Mouse (Mus musculus) neural tube, embryonic 14.5 days (tissue): ENCODE data around the gene Wnt7a. TPM values are rescaled to one million over a fixed set of nuclear protein-coding genes. Genes with fewer than 3 reads are reported as not detected.

Experiments used
- ATAC-seq: fragments of 200-750 bp; cut with Nextera tagmentation; 2 replicates; pipeline ENCODE4 v1.8.0; 2017; ENCODE audit warnings: low read depth, mild to moderate bottlenecking, moderate TSS enrichment, moderate library complexity
- H3K27ac ChIP-seq: fragments of 300-500 bp; sonication (generic); 2 replicates; pipeline ENCODE4 v1.5.1; 2014; ENCODE audit warnings: low read depth, mild to moderate bottlenecking, control low read depth, low read length, moderate library complexity, mixed read lengths
- H3K27me3 ChIP-seq: fragments of 300-500 bp; sonication (generic); 2 replicates; pipeline ENCODE4 v1.6.1; 2014; ENCODE audit warnings: low read length; ENCODE audit not compliant: control insufficient read depth, insufficient read depth
- H3K36me3 ChIP-seq: fragments of 300-500 bp; sonication (generic); 2 replicates; pipeline ENCODE4 v1.6.1; 2014; ENCODE audit warnings: low read length, mixed read lengths; ENCODE audit not compliant: control insufficient read depth, insufficient read depth
- H3K4me1 ChIP-seq: fragments of 300-500 bp; sonication (generic); 2 replicates; pipeline ENCODE4 v1.6.1; 2014; ENCODE audit warnings: low read length; ENCODE audit not compliant: control insufficient read depth, insufficient read depth
- H3K4me2 ChIP-seq: fragments of 300-500 bp; sonication (generic); 2 replicates; pipeline ENCODE4 v1.6.1; 2014; ENCODE audit warnings: mild to moderate bottlenecking, low read depth, low read length, control low read depth
- H3K4me3 ChIP-seq: fragments of 300-500 bp; sonication (generic); 2 replicates; pipeline ENCODE4 v1.5.1; 2014; ENCODE audit warnings: low read depth, low read length, control low read depth, mixed read lengths
- H3K9ac ChIP-seq: fragments of 300-500 bp; sonication (generic); replicated peaks from 2 replicates; pipeline ENCODE4 v1.6.1; 2014; ENCODE audit warnings: low read depth, mild to moderate bottlenecking, control low read depth, low read length, mixed read lengths
- H3K9me3 ChIP-seq: fragments of 300-500 bp; sonication (generic); 2 replicates; pipeline ENCODE4 v1.6.1; 2016; ENCODE audit warnings: low read length; ENCODE audit not compliant: control insufficient read depth
- WGBS: fragments of 180-500 bp; shearing (Covaris S2); extraction: QIAGEN DNeasy Blood & Tissue Kit; methylation state at CpG from one replicate; pipeline ENCODE4 v1.1.7; 2014; 5-methylcytosine and 5-hydroxymethylcytosine counted together
- polyA plus RNA-seq: library from polyadenylated mRNA; unstranded; fragments of >200 nt; fragmentation: Nextera tagmentation; extraction: Ambion mirVana; gene quantifications from 2 replicates; pipeline ENCODE4 v1.2.1, GENCODE M21; 2014

The Wnt7a gene
- polyA plus RNA-seq, 1 experiment from 2014 or later: 9.4 TPM

- no peak for ATAC-seq
- Histone ChIP-seq H3K27ac (no peak overlapping the region), H3K4me1 (peaks cover 5% of the 10 kb centered on the region; the same call in 1 of the 2 replicates), H3K36me3 (no peaks in the 10 kb centered on the region), H3K9me3 (no peaks in the 10 kb centered on the region), H3K4me3 (no peak overlapping the region), H3K9ac (no peak overlapping the region), H3K4me2 (no peak overlapping the region), H3K27me3 (no peaks in the 10 kb centered on the region)
- WGBS: 72% methylated on average over 8 of the region's 8 CpGs
Measured at GRCm38 (mm10) chr6:91331886-91332285, 79.3 kb downstream of the Wnt7a start.

GRCm38 (mm10) chr6:91325556-91325955, 85.6 kb downstream of the Wnt7a start:
- no peak overlapping the region for H3K4me3 ChIP-seq
- ATAC-seq: no peak
- no peaks in the 10 kb centered on the region for H3K27me3 ChIP-seq
- H3K4me1 ChIP-seq: 0 out of 2 replicates have a peak, but pooled peaks cover 5% of the 10 kb centered on the region
- no peaks in the 10 kb centered on the region for H3K9me3 ChIP-seq
- 92% methylated on average over 4 of the region's 4 CpGs for WGBS
- H3K27ac ChIP-seq: no peak overlapping the region
- H3K9ac ChIP-seq: no peak overlapping the region
- H3K36me3 ChIP-seq: no peaks in the 10 kb centered on the region
- no peak overlapping the region for H3K4me2 ChIP-seq

- Histone ChIP-seq H3K9ac (no peak overlapping the region), H3K4me3 (no peak overlapping the region), H3K27me3 (no peaks in the 10 kb centered on the region), H3K9me3 (no peaks in the 10 kb centered on the region), H3K36me3 (no peaks in the 10 kb centered on the region), H3K4me1 (0 out of 2 replicates have a peak, but pooled peaks cover 5% of the 10 kb centered on the region), H3K27ac (no peak overlapping the region), H3K4me2 (no peak overlapping the region)
- WGBS: 30% methylated on average over 11 of the region's 11 CpGs
- ATAC-seq: 0 out of 2 replicates have a peak, but pooled peaks have one; percentile 17
Measured at GRCm38 (mm10) chr6:91324752-91325151, 86.4 kb downstream of the Wnt7a start.

GRCm38 (mm10) chr6:91322001-91322772, 89.0 kb downstream of the Wnt7a start:
- WGBS: 55% methylated on average over 9 of the region's 9 CpGs
- no peak overlapping the region for H3K9ac ChIP-seq
- H3K4me1 ChIP-seq: 0 out of 2 replicates have a peak, but pooled peaks cover 5% of the 10 kb centered on the region
- no peak overlapping the region for H3K4me2 ChIP-seq
- H3K9me3 ChIP-seq: no peaks in the 10 kb centered on the region
- no peaks in the 10 kb centered on the region for H3K36me3 ChIP-seq
- peak; percentile 54; the same call in 1 of the 2 replicates for ATAC-seq
- no peak overlapping the region for H3K27ac ChIP-seq
- H3K27me3 ChIP-seq: no peaks in the 10 kb centered on the region
- no peak overlapping the region for H3K4me3 ChIP-seq

Other genes starting within 250 kb of the Wnt7a start
- 9.1 and 32.5 TPM in 2 replicates for gene Fbln2, start 198.9 kb downstream of the Wnt7a start, polyA plus RNA-seq
- gene Chchd4, start 62.2 kb upstream of the Wnt7a start, polyA plus RNA-seq: 40.6 and 45.1 TPM in 2 replicates
- 37.6 and 43.6 TPM in 2 replicates for gene Tmem43, start 62.3 kb upstream of the Wnt7a start, polyA plus RNA-seq
- 16.9 and 20.5 TPM in 2 replicates for gene Xpc, start 104.5 kb upstream of the Wnt7a start, polyA plus RNA-seq
- 149 and 172 TPM in 2 replicates for gene Lsm3, start 104.6 kb upstream of the Wnt7a start, polyA plus RNA-seq